In genomic region chr13:80806172-80806571, GRCm38 (mm10) we compare ENCODE assay signal across 8 mouse cellular contexts.
DNase-seq lines count a peak whose midpoint lies in the region; ATAC-seq lines count a peak whose summit lies in the region.

No protein-coding gene starts in this region.

- H3K36me3 ChIP-seq in embryonic facial prominence, embryonic 10.5 days (replicated peaks): no peaks in the 10 kb centered on the region
- H3K36me3 ChIP-seq in kidney, embryonic 14.5 days (ENCODE audit: control insufficient read depth, insufficient read depth, low read length): no peaks in the 10 kb centered on the region

- peak; percentile 51 to 64 for DNase-seq in cerebellum, postnatal 14 days
- no peak for DNase-seq in cerebellum, adult 11 months
- DNase-seq in urinary bladder, postnatal 14 days (ENCODE audit: low spot score): peak; percentile 17
- DNase-seq in urinary bladder, postnatal 10 days (ENCODE audit: low spot score): no peak
- peak; percentile 67 for DNase-seq in embryonic facial prominence, embryonic 10.5 days (ENCODE audit: low spot score)
- peak; percentile 6 for DNase-seq in testis, postnatal 14 days (ENCODE audit: low spot score)

- WGBS in embryonic facial prominence, embryonic 10.5 days: 43% methylated on average over 2 of the region's 2 CpGs
- 35% methylated on average over 2 of the region's 2 CpGs for WGBS in kidney, embryonic 14.5 days

- ATAC-seq in kidney, embryonic 14.5 days (ENCODE audit: low FRiP score, low TSS enrichment): peak; percentile 82; the same call in 1 of the 2 replicates
- ATAC-seq in megakaryocyte, adult 5-6 weeks (ENCODE audit: poor library complexity, severe bottlenecking): peak; percentile 68

- H3K27me3 ChIP-seq in embryonic facial prominence, embryonic 10.5 days (replicated peaks; ENCODE audit: low read depth, poor library complexity, severe bottlenecking): no peaks in the 10 kb centered on the region
- H3K27me3 ChIP-seq in kidney, embryonic 14.5 days (ENCODE audit: control insufficient read depth, insufficient read depth, low read length): no peaks in the 10 kb centered on the region

- H3K9me3 ChIP-seq in embryonic facial prominence, embryonic 10.5 days: no peaks in the 10 kb centered on the region
- H3K9me3 ChIP-seq in kidney, embryonic 14.5 days (ENCODE audit: control insufficient read depth, low read length): no peaks in the 10 kb centered on the region

- no peak overlapping the region for H3K4me2 ChIP-seq in kidney, embryonic 14.5 days (replicated peaks; ENCODE audit: low read depth, low read length)

- no peak overlapping the region for H3K4me3 ChIP-seq in embryonic facial prominence, embryonic 10.5 days
- no peak overlapping the region for H3K4me3 ChIP-seq in kidney, embryonic 14.5 days (ENCODE audit: low read length)

- H3K4me1 ChIP-seq in embryonic facial prominence, embryonic 10.5 days: no peaks in the 10 kb centered on the region
- no peaks in the 10 kb centered on the region for H3K4me1 ChIP-seq in kidney, embryonic 14.5 days (ENCODE audit: control insufficient read depth, insufficient read depth, low read length)

- no peak overlapping the region for H3K27ac ChIP-seq in embryonic facial prominence, embryonic 10.5 days (replicated peaks)
- no peak overlapping the region for H3K27ac ChIP-seq in kidney, embryonic 14.5 days (ENCODE audit: low read depth, low read length)

- no peak overlapping the region for H3K9ac ChIP-seq in kidney, embryonic 14.5 days (ENCODE audit: low read depth, low read length)

Comparison
In these comparisons a context has a peak if more than half of its experiments do, and no peak if none do; other contexts are left out.
1. DNase-seq: peak in cerebellum, postnatal 14 days (2 of 2), urinary bladder, postnatal 14 days (single experiment), embryonic facial prominence, embryonic 10.5 days (single experiment) and testis, postnatal 14 days (single experiment); none in cerebellum, adult 11 months (single experiment) and urinary bladder, postnatal 10 days (single experiment).